Mouse (Mus musculus): ENCODE measurements around the gene Capza2.

- TF ChIP-seq TCF12 (IDR thresholded peaks at IDR 0.05; ENCODE audit: low read depth, low read length) = no peak
- no peak for TF ChIP-seq GATA1 (IDR thresholded peaks at IDR 0.05; ENCODE audit: low read depth, low read length)
- TF ChIP-seq E2F4 (IDR thresholded peaks at IDR 0.05; ENCODE audit: borderline replicate concordance, low read depth, low read length) = no peak
Observed at GRCm38 (mm10) chr6:17681810-17682209, 45.8 kb downstream of the Capza2 start.
